Mouse (Mus musculus): ENCODE data around the gene Fut4. TPM values are rescaled to one million over a fixed set of nuclear protein-coding genes. Genes with fewer than 3 reads are reported as not detected.
"Not testable (repeated sequence)": the region's sequence is repeated elsewhere in the genome, so short reads cannot be mapped to it uniquely, and the experiment has no call there.

The Fut4 gene
- polyA plus RNA-seq, 2 experiments, result 2.0 to 2.1 TPM

GRCm38 (mm10) chr9:14717689-14718331 is 34.4 kb downstream of the Fut4 start:
- Histone ChIP-seq H3K27me3 (ENCODE audit: control insufficient read depth, insufficient read depth, low read length) (no peaks in the 10 kb centered on the region), H3K36me3 (ENCODE audit: control insufficient read depth, insufficient read depth, low read length) (no peaks in the 10 kb centered on the region), H3K4me3 (replicated peaks; ENCODE audit: low read length) (no peak overlapping the region), H3K27ac (replicated peaks; ENCODE audit: low read depth, low read length) (no peak overlapping the region), H3K9ac (ENCODE audit: low read depth, low read length, severe bottlenecking) (no peak overlapping the region), H3K4me2 (replicated peaks; ENCODE audit: low read depth, low read length, severe bottlenecking) (no peak overlapping the region), H3K9me3 (ENCODE audit: control insufficient read depth, low read length) (no peaks in the 10 kb centered on the region), H3K4me1 (ENCODE audit: control insufficient read depth, insufficient read depth, low read length) (no peaks in the 10 kb centered on the region)
- ATAC-seq (ENCODE audit: low FRiP score, low read depth) (no peak; the same call in 1 of the 2 replicates), DNase-seq (ENCODE audit: low spot score) (no peak)
- WGBS, result 63% methylated on average over 14 of the region's 14 CpGs
- TF ChIP-seq POLR2A (IDR thresholded peaks at IDR 0.05; ENCODE audit: borderline replicate concordance, extremely low read depth, insufficient read depth, insufficient read length), result no peak

DNA sequence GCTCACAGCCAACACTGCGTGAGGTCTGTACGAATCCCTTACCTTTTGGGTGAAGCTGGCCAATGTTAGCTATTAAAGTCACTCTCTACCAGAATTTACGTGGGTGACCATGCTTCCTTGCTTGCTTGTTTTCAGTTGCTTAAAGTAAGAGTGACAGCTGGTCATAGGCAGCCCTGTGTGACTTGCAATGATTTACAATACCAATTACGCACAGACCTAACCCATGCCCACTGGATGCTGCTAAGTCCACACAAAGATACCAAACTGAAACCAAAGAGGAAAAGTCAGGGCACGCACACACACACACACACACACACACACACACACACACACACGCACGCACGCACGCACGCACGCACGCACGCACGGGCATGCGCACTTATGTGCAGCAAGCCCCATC is 36.9 kb downstream of the Fut4 start:
- no peaks in the 10 kb centered on the region for H3K27me3 ChIP-seq (ENCODE audit: control insufficient read depth, insufficient read depth, low read length)
- TF ChIP-seq POLR2A (IDR thresholded peaks at IDR 0.05; ENCODE audit: borderline replicate concordance, extremely low read depth, insufficient read depth, insufficient read length), result no peak
- H3K36me3 ChIP-seq (ENCODE audit: control insufficient read depth, insufficient read depth, low read length), result no peaks in the 10 kb centered on the region
- WGBS, result 79% methylated on average over 15 of the region's 15 CpGs
- H3K4me1 ChIP-seq (ENCODE audit: control insufficient read depth, insufficient read depth, low read length), result no peaks in the 10 kb centered on the region
- H3K4me3 ChIP-seq (replicated peaks; ENCODE audit: low read length), result no peak overlapping the region
- DNase-seq (ENCODE audit: low spot score), result no peak
- ATAC-seq (ENCODE audit: low FRiP score, low read depth), result no peak
- no peak overlapping the region for H3K9ac ChIP-seq (ENCODE audit: low read depth, low read length, severe bottlenecking)
- H3K4me2 ChIP-seq (replicated peaks; ENCODE audit: low read depth, low read length, severe bottlenecking), result no peak overlapping the region
- no peak overlapping the region for H3K27ac ChIP-seq (replicated peaks; ENCODE audit: low read depth, low read length)
- no peaks in the 10 kb centered on the region for H3K9me3 ChIP-seq (ENCODE audit: control insufficient read depth, low read length)

DNA sequence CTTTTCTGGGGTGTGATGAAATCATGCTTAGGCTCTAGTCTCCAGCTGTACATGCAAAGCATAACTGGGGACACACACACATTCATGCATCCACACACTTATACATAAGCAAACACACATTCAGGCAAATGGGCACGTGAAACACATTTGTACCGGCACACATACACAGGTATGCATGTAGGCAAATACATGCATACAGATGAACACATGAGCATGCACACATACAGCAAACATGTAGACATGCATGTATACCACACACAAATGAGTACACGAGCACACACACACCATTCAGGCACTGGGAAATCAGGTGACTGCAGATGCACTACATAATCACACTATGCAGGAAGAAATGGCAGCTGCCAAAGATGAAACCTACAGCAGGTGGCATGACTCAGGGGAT is 41.3 kb downstream of the Fut4 start:
- no peak for TF ChIP-seq POLR2A (IDR thresholded peaks at IDR 0.05; ENCODE audit: borderline replicate concordance, extremely low read depth, insufficient read depth, insufficient read length)
- Histone ChIP-seq H3K36me3 (ENCODE audit: control insufficient read depth, insufficient read depth, low read length) (no peaks in the 10 kb centered on the region), H3K4me1 (ENCODE audit: control insufficient read depth, insufficient read depth, low read length) (no peaks in the 10 kb centered on the region), H3K9me3 (ENCODE audit: control insufficient read depth, low read length) (no peaks in the 10 kb centered on the region), H3K4me3 (replicated peaks; ENCODE audit: low read length) (no peak overlapping the region), H3K27ac (replicated peaks; ENCODE audit: low read depth, low read length) (no peak overlapping the region), H3K27me3 (ENCODE audit: control insufficient read depth, insufficient read depth, low read length) (no peaks in the 10 kb centered on the region), H3K4me2 (replicated peaks; ENCODE audit: low read depth, low read length, severe bottlenecking) (no peak overlapping the region), H3K9ac (ENCODE audit: low read depth, low read length, severe bottlenecking) (no peak overlapping the region)
- 91% methylated on average over 3 of the region's 3 CpGs for WGBS
- ATAC-seq (ENCODE audit: low FRiP score, low read depth), result no peak
- DNase-seq (ENCODE audit: low spot score), result no peak

DNA sequence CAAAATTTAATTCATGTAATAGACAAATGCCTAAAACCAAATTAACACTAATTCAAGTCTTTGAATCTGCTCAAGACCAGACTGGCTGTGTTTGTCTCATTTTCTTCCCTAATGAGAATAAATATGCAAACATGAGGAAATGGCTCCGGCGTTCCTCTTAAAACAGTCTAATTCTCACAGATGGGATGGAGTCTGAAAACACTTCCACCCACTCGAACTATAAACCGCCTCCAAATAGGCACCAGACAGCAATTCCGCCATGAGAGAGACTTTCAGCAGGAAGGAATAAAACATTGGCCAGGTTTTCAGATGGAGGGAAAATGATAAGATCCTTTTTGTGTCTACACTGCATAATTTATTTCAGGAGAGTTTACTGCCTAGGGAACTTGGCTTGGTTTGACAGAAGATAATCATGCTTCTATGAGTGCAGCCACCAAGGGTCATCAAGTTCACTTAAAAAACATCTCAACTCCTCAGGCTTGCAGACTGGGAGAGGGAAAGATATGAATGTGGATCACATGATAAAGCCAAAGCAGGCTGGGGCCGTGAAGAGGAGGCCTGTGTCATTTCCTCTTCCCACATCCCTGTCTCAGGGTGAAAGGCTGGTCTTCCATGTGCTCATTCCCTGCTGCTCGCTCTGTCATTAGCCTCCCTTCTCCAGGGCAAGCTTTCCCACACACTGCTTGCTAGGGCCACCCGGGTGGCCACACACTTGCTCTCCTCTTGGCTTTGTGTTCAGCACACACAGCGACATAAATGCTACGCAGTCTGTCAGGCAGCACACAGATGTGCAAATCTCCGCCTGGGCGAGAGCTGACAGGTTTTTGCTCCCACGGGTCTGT is 46.7 kb downstream of the Fut4 start:
- 53% methylated on average over 13 of the region's 13 CpGs for WGBS
- no peak for ATAC-seq (ENCODE audit: low FRiP score, low read depth)
- Histone ChIP-seq H3K4me2 (replicated peaks; ENCODE audit: low read depth, low read length, severe bottlenecking) (no peak overlapping the region), H3K4me1 (ENCODE audit: control insufficient read depth, insufficient read depth, low read length) (no peaks in the 10 kb centered on the region), H3K27me3 (ENCODE audit: control insufficient read depth, insufficient read depth, low read length) (no peaks in the 10 kb centered on the region), H3K9me3 (ENCODE audit: control insufficient read depth, low read length) (no peaks in the 10 kb centered on the region), H3K27ac (replicated peaks; ENCODE audit: low read depth, low read length) (no peak overlapping the region; the same call in 1 of the 2 replicates), H3K4me3 (replicated peaks; ENCODE audit: low read length) (no peak overlapping the region), H3K9ac (ENCODE audit: low read depth, low read length, severe bottlenecking) (no peak overlapping the region), H3K36me3 (ENCODE audit: control insufficient read depth, insufficient read depth, low read length) (no peaks in the 10 kb centered on the region)
- TF ChIP-seq POLR2A (IDR thresholded peaks at IDR 0.05; ENCODE audit: borderline replicate concordance, extremely low read depth, insufficient read depth, insufficient read length), result no peak
- no peak for DNase-seq (ENCODE audit: low spot score)

DNA sequence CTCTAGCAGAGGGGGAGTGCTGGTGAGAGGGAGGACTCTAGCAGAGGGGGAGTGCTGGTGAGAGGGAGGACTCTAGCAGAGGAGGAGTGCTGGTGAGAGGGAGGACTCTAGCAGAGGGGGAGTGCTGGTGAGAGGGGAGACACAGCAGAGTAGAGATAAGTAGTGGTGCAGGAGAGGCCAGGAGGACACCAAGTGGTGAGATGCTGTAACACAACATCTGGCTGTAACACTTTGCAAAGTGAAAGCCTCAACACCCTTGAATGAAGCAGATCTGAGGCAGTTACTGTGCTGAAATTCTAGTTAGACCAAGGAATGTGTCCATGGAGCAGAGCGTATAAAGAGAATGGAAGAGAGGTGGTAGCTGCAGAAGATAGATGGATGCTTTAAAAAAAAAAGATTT is 51.4 kb downstream of the Fut4 start:
- not testable (repeated sequence) for H3K4me1 ChIP-seq (ENCODE audit: control insufficient read depth, insufficient read depth, low read length); H3K4me3 ChIP-seq (replicated peaks; ENCODE audit: low read length); H3K9me3 ChIP-seq (ENCODE audit: control insufficient read depth, low read length); ATAC-seq (ENCODE audit: low FRiP score, low read depth); H3K27ac ChIP-seq (replicated peaks; ENCODE audit: low read depth, low read length); H3K4me2 ChIP-seq (replicated peaks; ENCODE audit: low read depth, low read length, severe bottlenecking); DNase-seq (ENCODE audit: low spot score); H3K36me3 ChIP-seq (ENCODE audit: control insufficient read depth, insufficient read depth, low read length); H3K9ac ChIP-seq (ENCODE audit: low read depth, low read length, severe bottlenecking); H3K27me3 ChIP-seq (ENCODE audit: control insufficient read depth, insufficient read depth, low read length)
- WGBS, result 88% methylated on average over 1 of the region's 1 CpGs

Measured in limb, embryonic 14.5 days (tissue).